In the genomic region with DNA sequence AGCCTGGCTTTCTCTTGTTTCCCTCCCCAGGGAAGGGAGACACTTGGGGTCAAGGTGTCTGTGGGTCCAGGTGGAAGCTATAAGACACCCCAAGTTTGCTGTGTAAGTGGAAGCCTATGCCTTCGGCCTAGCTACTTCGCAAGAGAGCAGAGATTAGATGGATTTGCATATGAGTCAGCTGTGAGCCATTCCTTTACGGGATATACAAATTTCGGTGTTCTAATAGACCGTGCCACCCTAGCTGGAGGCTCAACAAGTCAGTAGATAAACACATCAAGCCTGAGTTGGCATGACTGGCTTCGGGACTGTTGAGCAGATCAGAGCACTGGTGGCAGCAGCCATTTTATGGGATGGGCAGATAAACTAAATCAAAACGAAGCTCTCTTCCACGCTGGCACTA, we compare ENCODE assay signal across 33 mouse cellular contexts. TPM values are rescaled to one million over a fixed set of nuclear protein-coding genes. Genes with fewer than 3 reads are reported as not detected.
"Had no signal": no experiment of that assay in that cellular context is flagged by ENCODE, and none has a peak within 500 bp of the region (broad histone marks: within the 10 kb centered on the region; RNA-seq: fewer than 3 reads in every experiment).

No protein-coding gene starts in this region.

- ATAC-seq: hindbrain, postnatal 0 days; intestine, embryonic 16.5 days had no signal

- H3K4me2 ChIP-seq: heart, embryonic 11.5 days; heart, embryonic 13.5 days; heart, embryonic 15.5 days; hindbrain, embryonic 13.5 days; hindbrain, embryonic 15.5 days; kidney, embryonic 15.5 days; limb, embryonic 12.5 days; liver, embryonic 11.5 days; liver, embryonic 13.5 days had no signal

- H3K9me3 ChIP-seq: heart, embryonic 13.5 days; heart, embryonic 15.5 days; hindbrain, embryonic 13.5 days; hindbrain, embryonic 15.5 days; kidney, embryonic 15.5 days; limb, embryonic 10.5 days; limb, embryonic 12.5 days; liver, embryonic 13.5 days had no signal

- H3K9ac ChIP-seq: heart, embryonic 13.5 days; heart, embryonic 15.5 days; hindbrain, embryonic 13.5 days; hindbrain, embryonic 15.5 days; kidney, embryonic 15.5 days; limb, embryonic 12.5 days; liver, embryonic 13.5 days had no signal

- H3K27ac ChIP-seq: heart, adult 2 months; heart, embryonic 13.5 days; heart, embryonic 15.5 days; hindbrain, embryonic 13.5 days; hindbrain, embryonic 15.5 days; hindbrain, postnatal 0 days; kidney, embryonic 15.5 days; kidney, postnatal 0 days; left cerebral cortex, adult 2 months; limb, embryonic 10.5 days; limb, embryonic 12.5 days; liver, embryonic 13.5 days had no signal

- H3K4me1 ChIP-seq: heart, embryonic 15.5 days; hindbrain, embryonic 13.5 days; hindbrain, embryonic 15.5 days; kidney, embryonic 15.5 days; limb, embryonic 10.5 days; limb, embryonic 12.5 days; liver, embryonic 13.5 days had no signal

- H3K4me3 ChIP-seq: heart, adult 2 months; heart, embryonic 13.5 days; heart, embryonic 15.5 days; hindbrain, embryonic 13.5 days; hindbrain, embryonic 15.5 days; kidney, embryonic 15.5 days; left cerebral cortex, adult 2 months; limb, embryonic 10.5 days; limb, embryonic 12.5 days; liver, embryonic 13.5 days had no signal

- DNase-seq: gastrocnemius, postnatal 14 days; gastrocnemius, postnatal 36 days; heart, adult 2 months; heart, postnatal 14 days; heart, postnatal 36 days; kidney, adult 11 months; kidney, adult 2 months; kidney, adult 9 months; kidney, postnatal 14 days; kidney, postnatal 36 days; layer of hippocampus, adult 9-11 months; liver; liver, embryonic 13.5 days had no signal

- H3K36me3 ChIP-seq: heart, embryonic 13.5 days; heart, embryonic 15.5 days; hindbrain, embryonic 13.5 days; hindbrain, embryonic 15.5 days; kidney, embryonic 15.5 days; limb, embryonic 10.5 days; limb, embryonic 12.5 days; liver, embryonic 13.5 days had no signal

- H3K27me3 ChIP-seq: heart, embryonic 13.5 days; heart, embryonic 15.5 days; hindbrain, embryonic 13.5 days; hindbrain, embryonic 15.5 days; kidney, embryonic 15.5 days; limb, embryonic 12.5 days; liver, embryonic 13.5 days had no signal

RNA-seq across cellular contexts. Expression of a gene that starts 31.6 kb away (rescaled TPM):
- total RNA-seq: gastrocnemius, adult 8-10 months; gastrocnemius, postnatal 14 days; granulocyte monocyte progenitor cell, adult 5-6 weeks; heart, adult 2 months; heart, postnatal 36 days; hindbrain, postnatal 0 days; layer of hippocampus, adult 18-20 months; layer of hippocampus, adult 8-10 months; layer of hippocampus, postnatal 14 days had no signal
- polyA plus RNA-seq: heart, postnatal 0 days; hindbrain, embryonic 11.5 days had no signal
